Mouse (Mus musculus): ENCODE data around the gene Mpv17l2. TPM values are rescaled to one million over a fixed set of nuclear protein-coding genes. Genes with fewer than 3 reads are reported as not detected.

The Mpv17l2 gene
- 37.1 and 39.2 TPM in 2 replicates for polyA plus RNA-seq (2015; fragmentation: Nextera tagmentation; extraction: Ambion mirVana)

GRCm38 (mm10) chr8:70760775-70761406 lies at the start of gene Mpv17l2:
Gene Mpv17l2, minus strand, starts transcription at chr8:70760946.
- peaks cover 22% of the 10 kb centered on the region for H3K4me1 ChIP-seq (replicated peaks; ENCODE audit: control insufficient read depth, insufficient read depth, low read length)
- ATAC-seq (ENCODE audit: low read depth) = peak; percentile 96
- H3K4me3 ChIP-seq (ENCODE audit: low read length) = peak within 1 kb of the TSS; percentile 70
- H3K9me3 ChIP-seq (ENCODE audit: control insufficient read depth, low read length) = no peaks in the 10 kb centered on the region
- 1% methylated on average over 55 of the region's 55 CpGs for WGBS
- no peaks in the 10 kb centered on the region for H3K27me3 ChIP-seq (ENCODE audit: control insufficient read depth, insufficient read depth, low read depth, low read length)
- H3K9ac ChIP-seq (ENCODE audit: low read length) = peak within 1 kb of the TSS; percentile 86
- peak within 1 kb of the TSS; percentile 99 for H3K4me2 ChIP-seq (ENCODE audit: low read depth, low read length)
- H3K36me3 ChIP-seq (ENCODE audit: control insufficient read depth, insufficient read depth, low read length) = peaks cover 12% of the 10 kb centered on the region
- H3K27ac ChIP-seq (ENCODE audit: low read length) = peak within 1 kb of the TSS; percentile 58

GRCm38 (mm10) chr8:70808955-70809701 lies 48.4 kb upstream of the Mpv17l2 start:
- Histone ChIP-seq H3K36me3 (ENCODE audit: control insufficient read depth, insufficient read depth, low read length) (no peaks in the 10 kb centered on the region), H3K4me3 (ENCODE audit: low read length) (no peak overlapping the region), H3K27me3 (ENCODE audit: control insufficient read depth, insufficient read depth, low read depth, low read length) (peaks cover 8% of the 10 kb centered on the region), H3K9me3 (ENCODE audit: control insufficient read depth, low read length) (no peaks in the 10 kb centered on the region), H3K27ac (ENCODE audit: low read length) (no peak overlapping the region), H3K9ac (ENCODE audit: low read length) (no peak overlapping the region), H3K4me1 (replicated peaks; ENCODE audit: control insufficient read depth, insufficient read depth, low read length) (peaks cover 2% of the 10 kb centered on the region; the same call in 1 of the 2 replicates), H3K4me2 (ENCODE audit: low read depth, low read length) (no peak overlapping the region)
- no peak for ATAC-seq (ENCODE audit: low read depth)
- WGBS = 69% methylated on average over 8 of the region's 8 CpGs

- ATAC-seq (ENCODE audit: low read depth) = no peak
- Histone ChIP-seq H3K4me2 (ENCODE audit: low read depth, low read length) (no peak within 1 kb of the TSS), H3K27me3 (ENCODE audit: control insufficient read depth, insufficient read depth, low read depth, low read length) (peaks cover 13% of the 10 kb centered on the region), H3K36me3 (ENCODE audit: control insufficient read depth, insufficient read depth, low read length) (no peaks in the 10 kb centered on the region), H3K9ac (ENCODE audit: low read length) (no peak within 1 kb of the TSS), H3K4me1 (replicated peaks; ENCODE audit: control insufficient read depth, insufficient read depth, low read length) (peaks cover 8% of the 10 kb centered on the region), H3K4me3 (ENCODE audit: low read length) (no peak within 1 kb of the TSS), H3K27ac (ENCODE audit: low read length) (no peak within 1 kb of the TSS), H3K9me3 (ENCODE audit: control insufficient read depth, low read length) (no peaks in the 10 kb centered on the region)
- 46% methylated on average over 5 of the region's 5 CpGs for WGBS
These were observed 47.5 kb upstream of the Mpv17l2 start, which contains the start of gene Il12rb1 for GRCm38 (mm10) chr8:70808239-70808638. Gene Il12rb1, plus strand, starts transcription at chr8:70808449.

GRCm38 (mm10) chr8:70807304-70807703 lies 46.6 kb upstream of the Mpv17l2 start:
- H3K36me3 ChIP-seq (ENCODE audit: control insufficient read depth, insufficient read depth, low read length) = no peaks in the 10 kb centered on the region
- no peaks in the 10 kb centered on the region for H3K9me3 ChIP-seq (ENCODE audit: control insufficient read depth, low read length)
- peaks cover 13% of the 10 kb centered on the region for H3K27me3 ChIP-seq (ENCODE audit: control insufficient read depth, insufficient read depth, low read depth, low read length)
- peaks cover 8% of the 10 kb centered on the region for H3K4me1 ChIP-seq (replicated peaks; ENCODE audit: control insufficient read depth, insufficient read depth, low read length)
- H3K4me3 ChIP-seq (ENCODE audit: low read length) = no peak overlapping the region
- no peak overlapping the region for H3K27ac ChIP-seq (ENCODE audit: low read length)
- H3K9ac ChIP-seq (ENCODE audit: low read length) = no peak overlapping the region
- 42% methylated on average over 1 of the region's 1 CpGs for WGBS
- no peak overlapping the region for H3K4me2 ChIP-seq (ENCODE audit: low read depth, low read length)
- no peak for ATAC-seq (ENCODE audit: low read depth)

GRCm38 (mm10) chr8:70806541-70806940 lies 45.8 kb upstream of the Mpv17l2 start:
- H3K4me3 ChIP-seq (ENCODE audit: low read length) = no peak overlapping the region
- no peak for ATAC-seq (ENCODE audit: low read depth)
- 55% methylated on average over 4 of the region's 4 CpGs for WGBS
- H3K9ac ChIP-seq (ENCODE audit: low read length) = no peak overlapping the region
- H3K4me1 ChIP-seq (replicated peaks; ENCODE audit: control insufficient read depth, insufficient read depth, low read length) = peaks cover 8% of the 10 kb centered on the region
- H3K27me3 ChIP-seq (ENCODE audit: control insufficient read depth, insufficient read depth, low read depth, low read length) = peaks cover 13% of the 10 kb centered on the region
- no peaks in the 10 kb centered on the region for H3K36me3 ChIP-seq (ENCODE audit: control insufficient read depth, insufficient read depth, low read length)
- no peak overlapping the region for H3K4me2 ChIP-seq (ENCODE audit: low read depth, low read length)
- no peak overlapping the region for H3K27ac ChIP-seq (ENCODE audit: low read length)
- no peaks in the 10 kb centered on the region for H3K9me3 ChIP-seq (ENCODE audit: control insufficient read depth, low read length)

- Histone ChIP-seq H3K27ac (ENCODE audit: low read length) (no peak within 1 kb of the TSS), H3K36me3 (ENCODE audit: control insufficient read depth, insufficient read depth, low read length) (no peaks in the 10 kb centered on the region), H3K4me3 (ENCODE audit: low read length) (peak within 1 kb of the TSS; percentile 62), H3K9ac (ENCODE audit: low read length) (peak within 1 kb of the TSS; percentile 53), H3K4me2 (ENCODE audit: low read depth, low read length) (peak within 1 kb of the TSS; percentile 87), H3K9me3 (ENCODE audit: control insufficient read depth, low read length) (no peaks in the 10 kb centered on the region), H3K4me1 (replicated peaks; ENCODE audit: control insufficient read depth, insufficient read depth, low read length) (peaks cover 8% of the 10 kb centered on the region), H3K27me3 (ENCODE audit: control insufficient read depth, insufficient read depth, low read depth, low read length) (peaks cover 23% of the 10 kb centered on the region)
- under 1% methylated on average over 45 of the region's 45 CpGs for WGBS
- peak; percentile 94 for ATAC-seq (ENCODE audit: low read depth)
These were observed 43.9 kb upstream of the Mpv17l2 start, which contains the start of gene Mast3 for GRCm38 (mm10) chr8:70804481-70805206. Gene Mast3, minus strand, starts transcription at chr8:70805054.

GRCm38 (mm10) chr8:70803761-70804480 lies 43.2 kb upstream of the Mpv17l2 start:
- peak; percentile 40 for ATAC-seq (ENCODE audit: low read depth)
- peak overlapping the region; percentile 53 for H3K9ac ChIP-seq (ENCODE audit: low read length)
- peak overlapping the region; percentile 62 for H3K4me3 ChIP-seq (ENCODE audit: low read length)
- peak overlapping the region; percentile 87 for H3K4me2 ChIP-seq (ENCODE audit: low read depth, low read length)
- no peaks in the 10 kb centered on the region for H3K9me3 ChIP-seq (ENCODE audit: control insufficient read depth, low read length)
- H3K4me1 ChIP-seq (replicated peaks; ENCODE audit: control insufficient read depth, insufficient read depth, low read length) = peaks cover 8% of the 10 kb centered on the region
- no peaks in the 10 kb centered on the region for H3K36me3 ChIP-seq (ENCODE audit: control insufficient read depth, insufficient read depth, low read length)
- 1% methylated on average over 45 of the region's 47 CpGs for WGBS
- H3K27me3 ChIP-seq (ENCODE audit: control insufficient read depth, insufficient read depth, low read depth, low read length) = peaks cover 30% of the 10 kb centered on the region
- no peak overlapping the region for H3K27ac ChIP-seq (ENCODE audit: low read length)

- Histone ChIP-seq H3K27me3 (ENCODE audit: control insufficient read depth, insufficient read depth, low read depth, low read length) (peaks cover 40% of the 10 kb centered on the region), H3K4me1 (replicated peaks; ENCODE audit: control insufficient read depth, insufficient read depth, low read length) (peaks cover 15% of the 10 kb centered on the region), H3K9me3 (ENCODE audit: control insufficient read depth, low read length) (no peaks in the 10 kb centered on the region), H3K4me2 (ENCODE audit: low read depth, low read length) (no peak overlapping the region), H3K36me3 (ENCODE audit: control insufficient read depth, insufficient read depth, low read length) (no peaks in the 10 kb centered on the region), H3K27ac (ENCODE audit: low read length) (no peak overlapping the region), H3K4me3 (ENCODE audit: low read length) (no peak overlapping the region), H3K9ac (ENCODE audit: low read length) (no peak overlapping the region)
- ATAC-seq (ENCODE audit: low read depth) = no peak
- 49% methylated on average over 11 of the region's 11 CpGs for WGBS
These were observed 42.2 kb upstream of the Mpv17l2 start for GRCm38 (mm10) chr8:70802786-70803510.
